1 mouse cellular context compared by ENCODE assay signal in genomic region chr5:123975668-123976180, GRCm38 (mm10).
TF ChIP-seq lines count a peak whose summit lies in the region.

No protein-coding gene starts in this region.

TF ChIP-seq in CH12.LX, 34 proteins besides CTCF, POLR2A, EP300 and RAD21 (continued from another document):
- TF ChIP-seq MAZ (IDR thresholded peaks at IDR 0.05; ENCODE audit: low read depth, low read length) (0 out of 2 replicates have a peak, but pooled peaks have one; percentile 11), RCOR1 (conservative IDR thresholded peaks at IDR 0.05; ENCODE audit: low read depth, low read length) (no peak), GABPA (IDR thresholded peaks at IDR 0.05; ENCODE audit: insufficient replicate concordance, low read depth, low read length) (no peak), TCF12 (IDR thresholded peaks at IDR 0.05; ENCODE audit: low read depth, low read length) (peak; percentile 85), USF2 (conservative IDR thresholded peaks at IDR 0.05; ENCODE audit: low read depth, low read length) (no peak), CHD1 (IDR thresholded peaks at IDR 0.05; ENCODE audit: low read depth, low read length) (peak; percentile 32; the same call in 1 of the 2 replicates), ZMIZ1 (IDR thresholded peaks at IDR 0.05; ENCODE audit: low read depth, low read length) (0 out of 2 replicates have a peak, but pooled peaks have one; percentile 1), JUN (IDR thresholded peaks at IDR 0.05; ENCODE audit: insufficient read depth, low read depth, low read length) (peak; percentile 47; the same call in 1 of the 2 replicates), MXI1 (IDR thresholded peaks at IDR 0.05; ENCODE audit: low read depth, low read length) (peak; percentile 56; the same call in 1 of the 2 replicates), BHLHE40 (IDR thresholded peaks at IDR 0.05; ENCODE audit: low read depth, low read length) (0 out of 2 replicates have a peak, but pooled peaks have one; percentile 45), MAFK (IDR thresholded peaks at IDR 0.05; ENCODE audit: insufficient replicate concordance, low read length) (no peak), ZKSCAN1 (IDR thresholded peaks at IDR 0.05; ENCODE audit: borderline replicate concordance, low read depth, low read length) (no peak), ETS1 (conservative IDR thresholded peaks at IDR 0.05; ENCODE audit: low read depth, low read length) (no peak; the same call in 1 of the 2 replicates), NELFE (IDR thresholded peaks at IDR 0.05; ENCODE audit: low read depth, low read length) (no peak)
